Mouse (Mus musculus) hindbrain, embryonic 11.5 days (tissue): ENCODE results near the gene Angptl8. TPM values are rescaled to one million over a fixed set of nuclear protein-coding genes. Genes with fewer than 3 reads are reported as not detected.

Source experiments
- ATAC-seq: fragments of 200-750 bp; cut with Nextera tagmentation; 2 replicates; pipeline ENCODE4 v1.8.0; 2017; ENCODE audit warnings: mild to moderate bottlenecking, moderate TSS enrichment, moderate library complexity; ENCODE audit not compliant: low FRiP score
- DNase-seq: peaks from one replicate; pipeline ENCODE4 v3.0.0-alpha.2; 2015; ENCODE audit warnings: low spot score
- H3K27ac ChIP-seq: fragments of 300-500 bp; sonication (generic); 2 replicates; pipeline ENCODE4 v1.5.1; 2014; ENCODE audit warnings: mild to moderate bottlenecking, low read depth, low read length
- H3K27me3 ChIP-seq: fragments of 300-500 bp; sonication (generic); 2 replicates; pipeline ENCODE4 v1.6.1; 2014; ENCODE audit warnings: mild to moderate bottlenecking, low read length, moderate library complexity, mixed read lengths; ENCODE audit not compliant: control insufficient read depth, insufficient read depth
- H3K36me3 ChIP-seq: fragments of 300-500 bp; sonication (generic); 2 replicates; pipeline ENCODE4 v1.6.1; 2014; ENCODE audit warnings: mild to moderate bottlenecking, low read length, moderate library complexity, mixed read lengths; ENCODE audit not compliant: control insufficient read depth, insufficient read depth
- H3K4me1 ChIP-seq: fragments of 300-500 bp; sonication (generic); replicated peaks from 2 replicates; pipeline ENCODE4 v1.6.1; 2014; ENCODE audit warnings: low read length, mixed read lengths; ENCODE audit not compliant: control insufficient read depth, insufficient read depth
- H3K4me2 ChIP-seq: fragments of 300-500 bp; sonication (generic); replicated peaks from 2 replicates; pipeline ENCODE4 v1.6.1; 2014; ENCODE audit warnings: mild to moderate bottlenecking, low read depth, low read length
- H3K4me3 ChIP-seq: fragments of 300-500 bp; sonication (generic); 2 replicates; pipeline ENCODE4 v1.5.1; 2014; ENCODE audit warnings: low read depth, low read length
- H3K9ac ChIP-seq: fragments of 300-500 bp; sonication (generic); 2 replicates; pipeline ENCODE4 v1.6.1; 2014; ENCODE audit warnings: low read depth, low read length
- H3K9me3 ChIP-seq: fragments of 300-500 bp; sonication (generic); 2 replicates; pipeline ENCODE4 v1.6.1; 2016; ENCODE audit warnings: low read length; ENCODE audit not compliant: control insufficient read depth
- WGBS: fragments of 180-500 bp; shearing (Covaris S2); extraction: QIAGEN DNeasy Blood & Tissue Kit; methylation state at CpG from one replicate; pipeline ENCODE4 v1.1.7; 2014; 5-methylcytosine and 5-hydroxymethylcytosine counted together
- polyA plus RNA-seq: library from polyadenylated mRNA; unstranded; fragments of >200 nt; fragmentation: Nextera tagmentation; extraction: Ambion mirVana; gene quantifications from 2 replicates; pipeline ENCODE4 v1.2.1, GENCODE M21; 2014

Angptl8 gene
- polyA plus RNA-seq, 1 experiment from 2014 or later, result 0.74 TPM

DNA sequence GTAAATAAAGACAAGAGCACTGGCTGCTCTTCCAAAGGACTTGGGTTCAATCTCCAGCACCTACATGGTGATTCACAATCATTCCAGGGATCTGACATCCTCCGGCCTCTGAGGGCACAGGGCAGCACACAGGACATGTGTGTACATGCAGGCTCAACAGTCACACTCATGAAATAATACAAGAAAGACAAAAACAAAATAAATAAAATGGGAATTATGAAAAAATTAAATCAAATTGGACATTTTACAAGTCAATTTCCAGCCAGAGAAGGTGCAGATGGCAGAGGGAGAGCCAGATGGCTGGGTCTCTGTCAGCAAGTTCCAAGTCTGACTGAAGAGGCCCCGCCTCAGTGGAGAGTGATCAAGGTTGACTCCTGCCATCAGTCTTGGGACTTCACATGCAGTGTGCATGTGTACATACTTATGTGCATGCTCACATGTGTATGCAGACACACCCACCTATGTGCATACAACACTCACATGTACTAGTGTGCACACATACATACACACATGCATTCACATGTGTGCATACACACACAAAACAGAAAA, 16.1 kb upstream of the Angptl8 start:
- no peak overlapping the region for H3K27ac ChIP-seq
- ATAC-seq (no peak), DNase-seq (no peak)
- H3K4me3 ChIP-seq, result no peak overlapping the region
- H3K4me2 ChIP-seq, result no peak overlapping the region
- peaks cover 4% of the 10 kb centered on the region; the same call in 1 of the 2 replicates for H3K36me3 ChIP-seq
- no peaks in the 10 kb centered on the region for H3K4me1 ChIP-seq
- WGBS, result 84% methylated on average over 2 of the region's 2 CpGs
- no peaks in the 10 kb centered on the region for H3K9me3 ChIP-seq
- no peaks in the 10 kb centered on the region for H3K27me3 ChIP-seq
- H3K9ac ChIP-seq, result no peak overlapping the region

DNA sequence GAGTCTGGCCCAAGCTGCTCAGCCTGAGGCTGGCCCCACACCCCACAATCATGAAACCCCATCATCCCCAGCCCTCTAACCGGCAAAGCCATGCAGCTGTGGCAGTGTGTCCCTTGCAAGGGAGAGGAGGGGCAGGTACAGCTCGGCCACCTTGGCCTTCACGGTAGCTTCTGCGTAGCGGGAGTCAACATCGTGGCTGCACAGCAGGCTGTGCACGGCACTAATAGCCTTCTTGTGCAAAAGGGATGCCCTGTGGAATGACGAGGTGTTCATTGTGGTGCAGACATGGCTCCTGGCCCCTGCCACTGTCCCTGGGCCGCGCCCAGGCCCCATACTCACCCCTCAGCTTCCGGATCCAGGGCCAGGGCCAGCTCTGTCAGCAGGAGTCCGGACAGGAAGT, 15.1 kb upstream of the Angptl8 start:
- Histone ChIP-seq H3K36me3 (peaks cover 4% of the 10 kb centered on the region; the same call in 1 of the 2 replicates), H3K4me2 (no peak overlapping the region), H3K9ac (no peak overlapping the region), H3K4me1 (no peaks in the 10 kb centered on the region), H3K27me3 (no peaks in the 10 kb centered on the region), H3K27ac (no peak overlapping the region), H3K9me3 (no peaks in the 10 kb centered on the region), H3K4me3 (no peak overlapping the region)
- ATAC-seq, result no peak
- 83% methylated on average over 12 of the region's 12 CpGs for WGBS
- DNase-seq, result no peak

DNA sequence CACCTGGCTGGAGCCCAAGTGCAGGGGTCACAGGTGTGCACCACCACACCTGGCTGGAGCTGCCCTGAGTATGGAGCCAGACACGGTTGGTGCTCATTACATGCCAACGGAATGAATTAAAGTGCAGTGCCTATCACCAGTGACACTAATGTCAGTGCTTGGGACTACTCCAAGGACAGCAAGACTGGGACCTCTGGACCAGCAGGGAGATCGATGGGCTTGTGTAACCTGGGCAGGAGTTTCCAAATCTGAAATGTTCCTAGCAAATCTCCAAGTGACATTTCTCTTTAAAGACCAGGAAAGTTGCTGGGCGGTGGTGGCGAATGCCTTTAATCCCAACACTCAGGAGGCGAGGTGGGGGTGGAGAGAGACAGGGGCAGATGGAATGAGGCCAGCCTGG, 12.6 kb upstream of the Angptl8 start:
- H3K9me3 ChIP-seq, result no peaks in the 10 kb centered on the region
- no peak overlapping the region for H3K4me2 ChIP-seq
- WGBS, result 90% methylated on average over 6 of the region's 6 CpGs
- no peak overlapping the region for H3K27ac ChIP-seq
- H3K27me3 ChIP-seq, result no peaks in the 10 kb centered on the region
- no peak for DNase-seq
- ATAC-seq, result no peak
- no peak overlapping the region for H3K4me3 ChIP-seq
- no peak overlapping the region for H3K9ac ChIP-seq
- peaks cover 1% of the 10 kb centered on the region; the same call in 1 of the 2 replicates for H3K36me3 ChIP-seq
- no peaks in the 10 kb centered on the region for H3K4me1 ChIP-seq

DNA sequence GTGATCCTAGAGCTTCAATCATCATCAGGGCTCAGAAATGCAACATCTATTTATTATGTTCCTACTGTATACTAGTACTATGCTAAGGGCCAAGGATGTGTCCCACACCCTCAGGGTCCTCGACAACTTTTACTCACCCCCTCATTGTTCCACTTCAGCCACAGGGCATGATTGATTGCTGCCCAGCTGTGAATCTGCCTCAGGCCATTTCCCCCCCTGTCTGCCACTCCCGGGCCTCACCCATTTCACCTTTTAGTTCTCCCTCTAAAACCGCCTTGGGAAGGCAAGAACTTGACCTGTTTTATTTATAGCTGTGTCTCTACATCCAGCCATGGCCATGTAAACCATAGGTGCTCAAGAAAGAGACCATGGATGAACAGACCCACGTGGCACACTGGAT, 11.4 kb upstream of the Angptl8 start:
- no peak overlapping the region for H3K4me2 ChIP-seq
- 53% methylated on average over 4 of the region's 4 CpGs for WGBS
- DNase-seq, result no peak
- H3K27me3 ChIP-seq, result no peaks in the 10 kb centered on the region
- H3K36me3 ChIP-seq, result no peaks in the 10 kb centered on the region
- no peak for ATAC-seq
- no peaks in the 10 kb centered on the region for H3K9me3 ChIP-seq
- no peak overlapping the region for H3K27ac ChIP-seq
- H3K9ac ChIP-seq, result no peak overlapping the region
- H3K4me3 ChIP-seq, result no peak overlapping the region
- H3K4me1 ChIP-seq, result no peaks in the 10 kb centered on the region

DNA sequence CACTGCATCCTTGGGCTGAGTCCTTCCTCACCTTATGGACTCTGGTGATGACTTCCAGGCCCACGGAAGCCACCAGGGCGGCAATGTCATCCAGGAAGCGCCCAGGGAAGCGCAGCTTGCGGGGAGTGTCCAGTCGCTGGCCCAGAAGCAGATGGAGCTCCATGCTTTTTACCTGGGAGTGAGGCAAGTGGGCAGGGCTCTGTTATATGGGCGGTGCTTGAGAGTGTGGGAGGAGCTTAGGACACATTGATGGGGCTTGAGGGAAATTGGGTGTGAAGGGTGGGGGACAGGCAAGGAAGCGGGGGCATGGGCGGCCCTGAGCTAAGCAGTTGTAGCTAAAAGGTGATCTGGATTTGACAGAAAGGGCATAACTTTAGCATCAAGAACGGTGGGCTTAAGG, 10.9 kb upstream of the Angptl8 start:
- Histone ChIP-seq H3K36me3 (no peaks in the 10 kb centered on the region), H3K4me2 (no peak overlapping the region), H3K4me3 (no peak overlapping the region), H3K9me3 (no peaks in the 10 kb centered on the region), H3K4me1 (no peaks in the 10 kb centered on the region), H3K27me3 (no peaks in the 10 kb centered on the region), H3K27ac (no peak overlapping the region), H3K9ac (no peak overlapping the region)
- DNase-seq, result no peak
- WGBS, result 66% methylated on average over 10 of the region's 10 CpGs
- ATAC-seq, result no peak

DNA sequence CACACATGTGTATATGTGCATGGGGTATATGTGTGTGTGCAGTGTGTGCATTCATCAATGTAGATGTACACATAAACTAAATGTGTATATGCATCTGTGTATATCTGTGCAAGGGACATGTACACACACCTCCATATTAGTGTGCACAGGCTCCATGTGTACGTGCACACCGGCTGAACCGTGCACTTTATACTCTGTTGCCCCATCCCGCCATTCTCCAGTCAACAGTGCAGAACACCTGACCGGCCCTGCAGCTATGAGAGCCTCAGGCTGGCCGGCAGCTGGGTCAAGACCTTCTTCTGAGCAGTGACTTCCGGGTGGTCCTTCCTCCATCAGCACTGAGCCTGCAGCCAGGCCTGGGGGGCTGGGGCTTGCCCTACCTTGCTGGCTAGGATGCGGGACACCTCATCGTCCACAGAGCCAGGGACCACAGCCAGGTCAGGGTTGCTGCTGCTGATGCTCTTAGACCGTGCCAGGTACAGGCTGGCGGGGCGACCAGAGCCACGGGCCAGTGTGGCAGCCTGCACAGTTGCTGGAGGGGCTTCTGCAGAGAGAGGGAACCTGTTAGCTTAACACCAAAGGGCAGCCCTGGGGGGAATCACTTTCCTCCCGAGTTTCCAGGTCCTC, 5.4 kb upstream of the Angptl8 start:
- DNase-seq (no peak), ATAC-seq (no peak)
- Histone ChIP-seq H3K27ac (no peak overlapping the region), H3K36me3 (no peaks in the 10 kb centered on the region), H3K9me3 (no peaks in the 10 kb centered on the region), H3K27me3 (no peaks in the 10 kb centered on the region), H3K4me1 (no peaks in the 10 kb centered on the region), H3K9ac (no peak overlapping the region), H3K4me3 (no peak overlapping the region), H3K4me2 (no peak overlapping the region)
- WGBS, result 92% methylated on average over 14 of the region's 14 CpGs

DNA sequence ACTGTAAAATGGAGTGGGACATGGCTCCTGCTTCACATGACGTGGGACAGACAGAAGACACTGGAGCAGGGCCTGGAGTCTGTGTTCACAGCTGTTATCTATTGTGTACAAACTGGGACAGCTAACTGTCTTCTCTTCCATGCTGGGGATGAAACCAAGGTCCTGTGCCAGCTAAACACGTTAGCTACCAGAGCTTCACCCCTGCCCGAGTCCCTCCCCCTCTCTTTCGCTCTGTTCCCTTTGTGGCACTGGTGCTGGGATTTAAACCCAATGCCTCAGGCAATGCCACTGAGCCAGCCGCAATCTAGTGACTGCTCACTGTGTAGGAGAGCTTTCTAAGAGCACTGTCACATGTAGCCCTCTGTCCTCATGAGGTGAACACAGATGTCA, 4.9 kb upstream of the Angptl8 start:
- no peaks in the 10 kb centered on the region for H3K36me3 ChIP-seq
- no peak for DNase-seq
- no peaks in the 10 kb centered on the region for H3K27me3 ChIP-seq
- no peaks in the 10 kb centered on the region for H3K9me3 ChIP-seq
- H3K27ac ChIP-seq, result no peak overlapping the region
- no peaks in the 10 kb centered on the region for H3K4me1 ChIP-seq
- no peak for ATAC-seq
- H3K4me3 ChIP-seq, result no peak overlapping the region
- H3K4me2 ChIP-seq, result no peak overlapping the region
- H3K9ac ChIP-seq, result no peak overlapping the region
- WGBS, result 85% methylated on average over 5 of the region's 5 CpGs

DNA sequence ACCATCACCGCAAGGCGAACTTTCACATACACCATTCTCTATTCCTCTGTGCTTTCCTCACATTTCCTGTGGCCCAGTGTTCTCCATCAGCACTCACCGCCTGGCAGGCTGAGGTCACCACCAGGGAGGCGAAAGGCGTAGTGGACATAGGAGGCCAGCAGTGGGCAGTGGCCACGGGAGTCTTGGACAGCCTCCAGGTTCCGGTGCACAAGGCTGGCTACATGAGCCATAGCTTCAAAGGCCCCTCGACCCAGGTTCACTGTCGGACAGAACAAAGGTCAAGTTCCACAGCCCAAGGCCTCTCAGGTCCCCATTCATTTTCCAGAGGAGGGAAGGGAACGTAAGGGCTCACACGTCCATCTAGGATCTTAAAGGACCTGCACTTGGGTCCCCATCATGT, 4.4 kb upstream of the Angptl8 start:
- no peak for ATAC-seq
- H3K4me3 ChIP-seq, result no peak overlapping the region

DNA sequence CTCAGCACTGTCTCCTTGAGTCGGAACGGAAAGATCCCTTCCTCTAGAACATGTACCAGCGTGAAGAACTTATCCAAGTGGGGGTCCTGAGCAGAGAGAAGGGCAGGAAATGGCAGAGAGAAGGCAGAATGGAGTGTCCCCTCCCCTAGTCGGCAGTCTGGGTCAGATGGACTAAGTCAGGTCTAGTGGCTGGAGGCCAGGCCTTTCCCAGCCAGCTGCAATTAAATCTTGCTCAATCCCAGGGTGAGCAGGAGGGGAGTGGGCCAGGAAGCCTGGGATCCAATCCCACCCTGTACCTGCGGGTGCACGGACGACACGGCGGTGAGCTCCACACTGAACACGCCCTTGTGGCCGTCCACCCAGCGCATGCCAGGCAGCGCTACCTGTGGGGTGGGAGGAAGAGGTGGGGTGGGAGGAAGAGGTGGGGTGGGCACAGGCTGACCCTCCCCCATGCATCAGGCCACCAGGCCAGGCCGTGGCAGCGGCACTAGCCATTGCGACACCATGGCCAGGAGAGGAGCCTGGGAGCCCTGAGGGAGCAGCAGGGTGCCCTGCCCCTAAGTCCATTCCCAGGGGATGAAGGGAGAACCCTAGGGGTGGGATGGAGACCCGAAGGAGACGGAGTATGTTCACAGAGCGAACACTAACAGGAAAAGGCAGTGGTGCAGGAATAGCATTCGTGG, 3.6 kb upstream of the Angptl8 start:
- no peak for ATAC-seq
- Histone ChIP-seq H3K27me3 (no peaks in the 10 kb centered on the region), H3K4me2 (no peak overlapping the region), H3K4me3 (no peak overlapping the region), H3K9ac (no peak overlapping the region), H3K36me3 (no peaks in the 10 kb centered on the region), H3K4me1 (no peaks in the 10 kb centered on the region), H3K27ac (no peak overlapping the region), H3K9me3 (no peaks in the 10 kb centered on the region)
- 92% methylated on average over 20 of the region's 20 CpGs for WGBS
- DNase-seq, result no peak

More for the DNA sequence above, 4.4 kb upstream of the Angptl8 start:
- no peaks in the 10 kb centered on the region for H3K27me3 ChIP-seq
- WGBS, result 88% methylated on average over 11 of the region's 11 CpGs
- H3K36me3 ChIP-seq, result no peaks in the 10 kb centered on the region
- H3K9ac ChIP-seq, result no peak overlapping the region
- DNase-seq, result no peak
- H3K9me3 ChIP-seq, result no peaks in the 10 kb centered on the region
- H3K27ac ChIP-seq, result no peak overlapping the region
- no peaks in the 10 kb centered on the region for H3K4me1 ChIP-seq
- no peak overlapping the region for H3K4me2 ChIP-seq
